Mouse (Mus musculus): ENCODE measurements around the gene Cntrl. TPM values are rescaled to one million over a fixed set of nuclear protein-coding genes. Genes with fewer than 3 reads are reported as not detected.

Gene Cntrl
- polyA plus RNA-seq, 2 experiments: 8.0 to 12.0 TPM

- WGBS (ENCODE audit: insufficient replicate concordance): under 1% methylated on average over 21 of the region's 21 CpGs
- peak overlapping the region; percentile 73 for H3K9ac ChIP-seq (replicated peaks)
- H3K27me3 ChIP-seq (ENCODE audit: control insufficient read depth, insufficient read depth, low read length): no peaks in the 10 kb centered on the region
- peaks cover 7 to 9% of the 10 kb centered on the region in 2 experiments for H3K4me1 ChIP-seq (replicated peaks; ENCODE audit: control insufficient read depth in 2 of 2, insufficient read depth in 2 of 2, low read length in 1 of 2)
- H3K36me3 ChIP-seq (replicated peaks; ENCODE audit: control insufficient read depth, insufficient read depth, low read depth): peaks cover 2% of the 10 kb centered on the region
- H3K4me3 ChIP-seq (ENCODE audit: insufficient read depth in 1 of 2, low read depth in 2 of 2, low read length in 2 of 2): peak overlapping the region; percentile 66 to 78
- ATAC-seq (ENCODE audit: insufficient read depth) (peak; percentile 98), DNase-seq (ENCODE audit: low read depth in 3 of 3, low spot score in 3 of 3) (peak; percentile 84 to 87 (median 84))
- H3K4me2 ChIP-seq (ENCODE audit: low read depth): peak overlapping the region; percentile 87
- TF ChIP-seq EP300 (IDR thresholded peaks at IDR 0.05; ENCODE audit: low read depth) (no peak), CTCF (IDR thresholded peaks at IDR 0.05; ENCODE audit: low read depth) (peak; percentile 28; the same call in 1 of the 2 replicates)
- no peaks in the 10 kb centered on the region for H3K9me3 ChIP-seq (ENCODE audit: control insufficient read depth, low read length)
- peak overlapping the region; percentile 45 for H3K27ac ChIP-seq
Observed at GRCm38 (mm10) chr2:35131991-35132661, 22.8 kb downstream of the Cntrl start.

GRCm38 (mm10) chr2:35132662-35133055 is 23.4 kb downstream of the Cntrl start:
- peaks cover 3% of the 10 kb centered on the region for H3K36me3 ChIP-seq (replicated peaks; ENCODE audit: control insufficient read depth, insufficient read depth, low read depth)
- peak overlapping the region; percentile 66 to 78 for H3K4me3 ChIP-seq (ENCODE audit: insufficient read depth in 1 of 2, low read depth in 2 of 2, low read length in 2 of 2)

GRCm38 (mm10) chr2:35133891-35134290 is 24.6 kb downstream of the Cntrl start:
- no peak overlapping the region for H3K27ac ChIP-seq
- DNase-seq (ENCODE audit: low read depth in 3 of 3, low spot score in 3 of 3): no peak
- 77% methylated on average over 5 of the region's 5 CpGs for WGBS (ENCODE audit: insufficient replicate concordance)
- no peak for TF ChIP-seq EP300 (IDR thresholded peaks at IDR 0.05; ENCODE audit: low read depth)
- no peak for TF ChIP-seq CTCF (IDR thresholded peaks at IDR 0.05; ENCODE audit: low read depth)
- H3K9ac ChIP-seq (replicated peaks): no peak overlapping the region
- no peak overlapping the region for H3K4me3 ChIP-seq (ENCODE audit: insufficient read depth in 1 of 2, low read depth in 2 of 2, low read length in 2 of 2)
- H3K36me3 ChIP-seq (replicated peaks; ENCODE audit: control insufficient read depth, insufficient read depth, low read depth): peaks cover 3% of the 10 kb centered on the region
- H3K9me3 ChIP-seq (ENCODE audit: control insufficient read depth, low read length): no peaks in the 10 kb centered on the region
- no peak overlapping the region for H3K4me2 ChIP-seq (ENCODE audit: low read depth)
- no peaks in the 10 kb centered on the region for H3K27me3 ChIP-seq (ENCODE audit: control insufficient read depth, insufficient read depth, low read length)
- H3K4me1 ChIP-seq (replicated peaks; ENCODE audit: control insufficient read depth in 2 of 2, insufficient read depth in 2 of 2, low read length in 1 of 2): peaks cover 7 to 9% of the 10 kb centered on the region in 2 experiments
- ATAC-seq (ENCODE audit: insufficient read depth): no peak

More at GRCm38 (mm10) chr2:35132662-35133055, 23.4 kb downstream of the Cntrl start:
- Histone ChIP-seq H3K9ac (replicated peaks) (peak overlapping the region; percentile 73), H3K9me3 (ENCODE audit: control insufficient read depth, low read length) (no peaks in the 10 kb centered on the region), H3K4me2 (ENCODE audit: low read depth) (peak overlapping the region; percentile 87), H3K4me1 (replicated peaks; ENCODE audit: control insufficient read depth in 2 of 2, insufficient read depth in 2 of 2, low read length in 1 of 2) (peaks cover 7 to 9% of the 10 kb centered on the region in 2 experiments), H3K27me3 (ENCODE audit: control insufficient read depth, insufficient read depth, low read length) (no peaks in the 10 kb centered on the region), H3K27ac (peak overlapping the region; percentile 45)
- peak; percentile 8; the same call in 1 of the 2 replicates for ATAC-seq (ENCODE audit: insufficient read depth)
- WGBS (ENCODE audit: insufficient replicate concordance): 8% methylated on average over 5 of the region's 5 CpGs
- no peak for DNase-seq (ENCODE audit: low read depth in 3 of 3, low spot score in 3 of 3)
- TF ChIP-seq EP300 (IDR thresholded peaks at IDR 0.05; ENCODE audit: low read depth) (no peak), CTCF (IDR thresholded peaks at IDR 0.05; ENCODE audit: low read depth) (no peak)

- no peaks in the 10 kb centered on the region for H3K27me3 ChIP-seq (ENCODE audit: control insufficient read depth, insufficient read depth, low read length)
- no peaks in the 10 kb centered on the region for H3K9me3 ChIP-seq (ENCODE audit: control insufficient read depth, low read length)
- no peak overlapping the region for H3K27ac ChIP-seq
- no peak for TF ChIP-seq CTCF (IDR thresholded peaks at IDR 0.05; ENCODE audit: low read depth)
- TF ChIP-seq EP300 (IDR thresholded peaks at IDR 0.05; ENCODE audit: low read depth): no peak
- H3K4me3 ChIP-seq (ENCODE audit: insufficient read depth in 1 of 2, low read depth in 2 of 2, low read length in 2 of 2): no peak overlapping the region
- H3K36me3 ChIP-seq (replicated peaks; ENCODE audit: control insufficient read depth, insufficient read depth, low read depth): peaks cover 10% of the 10 kb centered on the region
- no peak overlapping the region for H3K9ac ChIP-seq (replicated peaks)
- WGBS (ENCODE audit: insufficient replicate concordance): 68% methylated on average over 1 of the region's 1 CpGs
- ATAC-seq (ENCODE audit: insufficient read depth) (no peak), DNase-seq (ENCODE audit: low read depth in 3 of 3, low spot score in 3 of 3) (no peak)
- H3K4me1 ChIP-seq (replicated peaks; ENCODE audit: control insufficient read depth in 2 of 2, insufficient read depth in 2 of 2, low read length in 1 of 2): no peaks in the 10 kb centered on the region
- no peak overlapping the region for H3K4me2 ChIP-seq (ENCODE audit: low read depth)
Observed at GRCm38 (mm10) chr2:35138576-35138975, 29.3 kb downstream of the Cntrl start.

GRCm38 (mm10) chr2:35141673-35142072 is 32.4 kb downstream of the Cntrl start:
- no peak for DNase-seq (ENCODE audit: low read depth in 3 of 3, low spot score in 3 of 3)
- no peak overlapping the region for H3K4me3 ChIP-seq (ENCODE audit: insufficient read depth in 1 of 2, low read depth in 2 of 2, low read length in 2 of 2)
- no peak for ATAC-seq (ENCODE audit: insufficient read depth)
- H3K36me3 ChIP-seq (replicated peaks; ENCODE audit: control insufficient read depth, insufficient read depth, low read depth): peaks cover 21% of the 10 kb centered on the region
- TF ChIP-seq CTCF (IDR thresholded peaks at IDR 0.05; ENCODE audit: low read depth) (no peak), EP300 (IDR thresholded peaks at IDR 0.05; ENCODE audit: low read depth) (no peak)
- H3K9me3 ChIP-seq (ENCODE audit: control insufficient read depth, low read length): no peaks in the 10 kb centered on the region
- H3K9ac ChIP-seq (replicated peaks): no peak overlapping the region
- 69% methylated on average over 3 of the region's 3 CpGs for WGBS (ENCODE audit: insufficient replicate concordance)
- no peak overlapping the region for H3K4me2 ChIP-seq (ENCODE audit: low read depth)
- H3K4me1 ChIP-seq (replicated peaks; ENCODE audit: control insufficient read depth in 2 of 2, insufficient read depth in 2 of 2, low read length in 1 of 2): no peaks in the 10 kb centered on the region
- H3K27me3 ChIP-seq (ENCODE audit: control insufficient read depth, insufficient read depth, low read length): no peaks in the 10 kb centered on the region
- H3K27ac ChIP-seq: no peak overlapping the region
